Mouse (Mus musculus) T-helper 2 cell (primary cell): ENCODE data around the gene Qdpr.

Source experiments
- in situ Hi-C: fragments of 300-600 bp; cut with MboI, MseI; formaldehyde crosslinking; loops from one replicate; pipeline ENCODE4 v1.15.1; 2025; ENCODE audit warnings: high pct_unique_total_duplicates

Qdpr gene

GRCm38 (mm10) chr5:45472880-45473450 lies 22.9 kb upstream of the Qdpr start:
- in situ Hi-C loops, result no loop called here

- in situ Hi-C loops, result loop anchor here (5.0 kb wide), 1 partner anchor 38 kb away; the partner anchor contains the start of gene Lap3
These were observed 4.4 kb upstream of the Qdpr start for GRCm38 (mm10) chr5:45454456-45454855.

- in situ Hi-C loops, result loop anchor here (5.0 kb wide), 1 partner anchor 39 kb away; the partner anchor contains the start of gene Lap3
These were observed 3.4 kb upstream of the Qdpr start, which contains the start of gene Clrn2 for GRCm38 (mm10) chr5:45453451-45453850. TSS of gene Clrn2 (plus strand) at chr5:45453751.

- in situ Hi-C loops, result no loop called here
These were observed 830 bp downstream of the Qdpr start for GRCm38 (mm10) chr5:45449206-45449605.

- in situ Hi-C loops, result no loop called here
These were observed 1.4 kb downstream of the Qdpr start for GRCm38 (mm10) chr5:45448676-45449075.

- in situ Hi-C loops, result no loop called here
These were observed 5.8 kb downstream of the Qdpr start for GRCm38 (mm10) chr5:45444130-45444832.

- in situ Hi-C loops, result no loop called here
These were observed 8.3 kb downstream of the Qdpr start for GRCm38 (mm10) chr5:45441745-45442144.

GRCm38 (mm10) chr5:45441124-45441523 lies 8.9 kb downstream of the Qdpr start:
- in situ Hi-C loops, result no loop called here

GRCm38 (mm10) chr5:45438301-45438700 lies 11.7 kb downstream of the Qdpr start:
- in situ Hi-C loops, result no loop called here

GRCm38 (mm10) chr5:45437826-45438225 lies 12.2 kb downstream of the Qdpr start:
- in situ Hi-C loops, result no loop called here

GRCm38 (mm10) chr5:45435967-45436950 lies 13.8 kb downstream of the Qdpr start:
- in situ Hi-C loops, result no loop called here

- in situ Hi-C loops, result loop anchor here (10.0 kb wide), 1 partner anchor 1143 kb away; no protein-coding TSS in a partner anchor
These were observed 22.1 kb downstream of the Qdpr start for GRCm38 (mm10) chr5:45427891-45428290.

- in situ Hi-C loops, result loop anchor here (10.0 kb wide), 1 partner anchor 1142 kb away; no protein-coding TSS in a partner anchor
These were observed 23.5 kb downstream of the Qdpr start for GRCm38 (mm10) chr5:45426416-45427034.

- in situ Hi-C loops, result loop anchor here (10.0 kb wide), 1 partner anchor 1141 kb away; no protein-coding TSS in a partner anchor
These were observed 24.3 kb downstream of the Qdpr start for GRCm38 (mm10) chr5:45425771-45426170.

GRCm38 (mm10) chr5:45424021-45424886 lies 25.8 kb downstream of the Qdpr start:
- in situ Hi-C loops, result loop anchor here (10.0 kb wide), 1 partner anchor 1139 kb away; no protein-coding TSS in a partner anchor

GRCm38 (mm10) chr5:45421881-45422844 lies 27.9 kb downstream of the Qdpr start:
- in situ Hi-C loops, result loop anchor here (10.0 kb wide), 1 partner anchor 1137 kb away; no protein-coding TSS in a partner anchor

- in situ Hi-C loops, result loop anchor here (10.0 kb wide), 1 partner anchor 1135 kb away; no protein-coding TSS in a partner anchor
These were observed 30.0 kb downstream of the Qdpr start for GRCm38 (mm10) chr5:45419841-45420638.

- in situ Hi-C loops, result no loop called here
These were observed 32.1 kb downstream of the Qdpr start for GRCm38 (mm10) chr5:45417859-45418443.
